Mouse (Mus musculus) limb, embryonic 13.5 days (tissue): Measurements from ENCODE around the gene Exosc9. TPM values are rescaled to one million over a fixed set of nuclear protein-coding genes. Genes with fewer than 3 reads are reported as not detected.
A peak's percentile ranks its signal among the peaks of the same experiment; 100 is the strongest.

ENCODE experiments used
- ATAC-seq: fragments of 200-750 bp; cut with Nextera tagmentation; 2 replicates; pipeline ENCODE4 v1.8.0; 2017; ENCODE audit warnings: low read depth, moderate number of reproducible peaks, moderate TSS enrichment; ENCODE audit not compliant: low FRiP score
- H3K27ac ChIP-seq: fragments of 300-500 bp; sonication (generic); 2 replicates; pipeline ENCODE4 v1.5.1; 2015; ENCODE audit warnings: inconsistent platforms, mild to moderate bottlenecking, moderate library complexity
- H3K27me3 ChIP-seq: fragments of 300-500 bp; sonication (generic); 2 replicates; pipeline ENCODE4 v1.6.1; 2015; ENCODE audit warnings: mild to moderate bottlenecking, inconsistent platforms
- H3K36me3 ChIP-seq: fragments of 300-500 bp; sonication (generic); 2 replicates; pipeline ENCODE4 v1.6.1; 2015; ENCODE audit warnings: inconsistent platforms, mild to moderate bottlenecking, moderate library complexity
- H3K4me1 ChIP-seq: fragments of 300-500 bp; sonication (generic); 2 replicates; pipeline ENCODE4 v1.6.1; 2015; ENCODE audit warnings: inconsistent platforms
- H3K4me2 ChIP-seq: fragments of 300-500 bp; sonication (generic); replicated peaks from 2 replicates; pipeline ENCODE4 v1.6.1; 2015; ENCODE audit warnings: inconsistent platforms, mild to moderate bottlenecking, moderate library complexity
- H3K4me3 ChIP-seq: fragments of 300-500 bp; sonication (generic); 2 replicates; pipeline ENCODE4 v1.5.1; 2015; ENCODE audit warnings: moderate library complexity, mild to moderate bottlenecking, inconsistent platforms
- H3K9ac ChIP-seq: fragments of 300-500 bp; sonication (generic); 2 replicates; pipeline ENCODE4 v1.6.1; 2015; ENCODE audit warnings: mild to moderate bottlenecking, inconsistent platforms
- H3K9me3 ChIP-seq: fragments of 300-500 bp; sonication (generic); 2 replicates; pipeline ENCODE4 v1.6.1; 2016; ENCODE audit warnings: inconsistent platforms
- WGBS: fragments of 180-500 bp; shearing (Covaris S2); methylation state at CpG from one replicate; pipeline ENCODE4 v1.1.7; 2015; 5-methylcytosine and 5-hydroxymethylcytosine counted together
- polyA plus RNA-seq: library from polyadenylated mRNA; unstranded; fragments of >200 nt; fragmentation: Nextera tagmentation; extraction: Ambion mirVana; gene quantifications from 2 replicates; pipeline ENCODE4 v1.2.1, GENCODE M21; 2015

Gene Exosc9
- polyA plus RNA-seq = 67.2 and 69.9 TPM in 2 replicates

- H3K27me3 ChIP-seq = no peaks in the 10 kb centered on the region
- H3K9me3 ChIP-seq = no peaks in the 10 kb centered on the region
- peak within 1 kb of the TSS; percentile 72 for H3K4me3 ChIP-seq
- peak within 1 kb of the TSS; percentile 86 for H3K4me2 ChIP-seq
- peaks cover 35% of the 10 kb centered on the region for H3K36me3 ChIP-seq
- H3K27ac ChIP-seq = 0 out of 2 replicates have a peak within 1 kb of the TSS, but pooled peaks have one; percentile 11
- H3K9ac ChIP-seq = peak within 1 kb of the TSS; percentile 76
- peak; percentile 94 for ATAC-seq
- WGBS = under 1% methylated on average over 39 of the region's 39 CpGs
- H3K4me1 ChIP-seq = peaks cover 9% of the 10 kb centered on the region; the same call in 1 of the 2 replicates
Measured at GRCm38 (mm10) chr3:36552406-36553047, at the start of gene Exosc9. TSS of gene Exosc9 (plus strand) at chr3:36552606.

- H3K4me3 ChIP-seq = no peak overlapping the region
- no peak overlapping the region for H3K27ac ChIP-seq
- H3K9me3 ChIP-seq = no peaks in the 10 kb centered on the region
- no peaks in the 10 kb centered on the region for H3K36me3 ChIP-seq
- no peaks in the 10 kb centered on the region for H3K27me3 ChIP-seq
- no peak for ATAC-seq
- no peak overlapping the region for H3K9ac ChIP-seq
- no peaks in the 10 kb centered on the region for H3K4me1 ChIP-seq
- no peak overlapping the region for H3K4me2 ChIP-seq
- WGBS = 83% methylated on average over 8 of the region's 8 CpGs
Measured at GRCm38 (mm10) chr3:36505306-36505705, 47.1 kb upstream of the Exosc9 start.

DNA sequence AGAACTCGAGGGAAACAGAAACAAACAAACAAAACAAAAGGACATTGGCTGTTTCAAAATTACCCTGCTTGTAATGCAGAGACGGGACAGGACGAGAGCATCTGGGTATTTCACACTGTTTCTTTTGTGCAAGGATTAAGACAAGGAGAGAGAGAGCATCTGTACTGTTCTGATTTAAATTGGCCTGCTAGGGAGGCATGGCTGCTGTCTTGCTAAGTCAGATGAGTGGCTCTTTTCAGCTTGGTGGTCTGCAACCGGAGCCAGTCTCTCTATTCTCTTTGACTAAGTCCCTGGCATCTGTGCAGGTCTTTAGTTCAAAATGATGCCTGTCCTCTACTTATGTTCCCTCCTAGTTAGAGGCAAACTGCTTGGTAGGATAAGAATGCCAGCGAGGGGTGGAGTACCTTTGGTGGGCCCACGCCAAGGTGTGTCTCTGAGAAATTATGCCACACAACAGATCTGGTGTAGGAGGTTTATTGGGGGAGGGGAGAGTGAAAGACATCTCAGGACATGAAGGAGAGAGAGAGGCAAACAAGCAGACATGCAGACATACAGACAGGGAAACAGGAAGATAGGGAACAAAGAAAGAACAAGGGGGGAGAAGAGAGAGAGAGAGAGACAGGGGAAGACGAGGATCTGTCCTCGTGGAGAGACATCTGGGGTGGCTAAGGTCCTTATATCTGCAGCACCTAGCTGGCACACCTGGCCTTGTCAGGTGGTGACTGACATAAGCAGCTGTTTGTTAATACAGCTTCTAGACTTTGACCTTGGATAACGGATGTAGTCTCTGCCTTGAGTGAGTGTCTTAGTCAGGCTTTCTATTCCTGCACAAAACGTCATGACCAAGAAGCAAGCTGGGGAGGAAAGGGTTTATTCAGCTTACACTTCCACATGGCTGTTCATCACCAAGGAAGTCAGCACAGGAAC lies 46.3 kb upstream of the Exosc9 start:
- H3K4me1 ChIP-seq = no peaks in the 10 kb centered on the region
- H3K9ac ChIP-seq = no peak overlapping the region
- no peak overlapping the region for H3K4me3 ChIP-seq
- no peaks in the 10 kb centered on the region for H3K27me3 ChIP-seq
- H3K4me2 ChIP-seq = no peak overlapping the region
- no peaks in the 10 kb centered on the region for H3K36me3 ChIP-seq
- H3K9me3 ChIP-seq = no peaks in the 10 kb centered on the region
- no peak overlapping the region for H3K27ac ChIP-seq
- no peak for ATAC-seq
- WGBS = 72% methylated on average over 10 of the region's 10 CpGs

GRCm38 (mm10) chr3:36511491-36511890 lies 40.9 kb upstream of the Exosc9 start:
- Histone ChIP-seq H3K4me2 (no peak overlapping the region), H3K4me3 (no peak overlapping the region), H3K36me3 (no peaks in the 10 kb centered on the region), H3K9me3 (no peaks in the 10 kb centered on the region), H3K27me3 (0 out of 2 replicates have a peak, but pooled peaks cover under 1% of the 10 kb centered on the region), H3K4me1 (no peaks in the 10 kb centered on the region), H3K27ac (no peak overlapping the region), H3K9ac (no peak overlapping the region)
- ATAC-seq = no peak
- whole genome bisulfite sequencing = 88% methylated on average over 6 of the region's 6 CpGs

DNA sequence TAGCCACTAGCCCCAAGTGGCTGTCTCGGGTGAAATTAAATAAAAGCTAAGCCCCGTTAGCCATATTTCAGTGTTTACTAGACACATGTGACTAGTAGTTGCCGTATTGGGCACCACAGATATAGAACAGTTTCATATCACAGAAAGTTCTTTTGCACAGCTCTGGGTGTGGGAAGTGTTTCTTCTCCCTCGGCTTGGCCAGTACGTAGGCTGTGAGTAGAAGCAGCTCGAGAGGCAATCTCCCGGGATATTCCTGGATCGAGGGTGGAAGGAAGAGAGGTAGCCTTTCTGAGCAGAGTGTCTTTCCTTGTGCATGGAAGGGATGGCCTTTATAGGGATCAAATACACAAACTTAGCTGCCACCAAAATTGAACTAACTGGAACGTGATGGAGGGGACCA lies 36.2 kb upstream of the Exosc9 start:
- Histone ChIP-seq H3K36me3 (no peaks in the 10 kb centered on the region), H3K9me3 (no peaks in the 10 kb centered on the region), H3K4me1 (peaks cover 6% of the 10 kb centered on the region; the same call in 1 of the 2 replicates), H3K4me3 (no peak overlapping the region), H3K9ac (no peak overlapping the region), H3K4me2 (no peak overlapping the region), H3K27ac (no peak overlapping the region), H3K27me3 (peaks cover 29% of the 10 kb centered on the region)
- WGBS = 87% methylated on average over 9 of the region's 9 CpGs
- no peak for ATAC-seq

- no peak for ATAC-seq
- Histone ChIP-seq H3K4me3 (peak within 1 kb of the TSS; percentile 52), H3K36me3 (no peaks in the 10 kb centered on the region), H3K4me1 (peaks cover 10% of the 10 kb centered on the region; the same call in 1 of the 2 replicates), H3K9me3 (no peaks in the 10 kb centered on the region), H3K9ac (peak within 1 kb of the TSS; percentile 65), H3K27me3 (peaks cover 58% of the 10 kb centered on the region), H3K27ac (no peak within 1 kb of the TSS), H3K4me2 (peak within 1 kb of the TSS; percentile 90)
- WGBS = under 1% methylated on average over 51 of the region's 51 CpGs
Measured at GRCm38 (mm10) chr3:36521073-36522060, 31.0 kb upstream of the Exosc9 start, which contains the start of gene Gm11549. TSS of gene Gm11549 (minus strand) at chr3:36521813.

- 10% methylated on average over 4 of the region's 4 CpGs for WGBS
- peaks cover 10% of the 10 kb centered on the region; the same call in 1 of the 2 replicates for H3K4me1 ChIP-seq
- H3K9me3 ChIP-seq = no peaks in the 10 kb centered on the region
- ATAC-seq = no peak
- no peak overlapping the region for H3K27ac ChIP-seq
- H3K36me3 ChIP-seq = no peaks in the 10 kb centered on the region
- H3K4me2 ChIP-seq = no peak overlapping the region
- H3K4me3 ChIP-seq = no peak overlapping the region
- peaks cover 56% of the 10 kb centered on the region for H3K27me3 ChIP-seq
- H3K9ac ChIP-seq = no peak overlapping the region
Measured at GRCm38 (mm10) chr3:36522137-36522536, 30.3 kb upstream of the Exosc9 start.

DNA sequence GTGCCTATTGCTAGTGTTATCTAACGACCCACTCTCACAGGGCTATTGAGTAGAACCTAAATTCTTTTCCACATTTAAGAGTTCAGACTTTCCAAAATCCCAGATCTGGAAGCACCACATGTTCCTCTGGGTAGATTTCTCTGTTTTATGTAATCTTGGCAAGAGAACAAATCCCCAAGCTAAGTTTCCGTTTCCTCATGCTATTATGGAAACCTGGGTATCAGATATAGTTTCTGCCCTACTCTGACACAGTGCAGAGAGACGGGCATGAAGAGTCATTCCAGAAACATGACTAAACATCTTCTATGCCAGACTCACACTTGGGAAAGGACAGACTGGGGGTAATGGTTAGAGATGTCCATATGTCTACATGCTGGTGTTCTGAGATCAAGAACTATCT lies 27.9 kb upstream of the Exosc9 start:
- 71% methylated on average over 3 of the region's 3 CpGs for WGBS

DNA sequence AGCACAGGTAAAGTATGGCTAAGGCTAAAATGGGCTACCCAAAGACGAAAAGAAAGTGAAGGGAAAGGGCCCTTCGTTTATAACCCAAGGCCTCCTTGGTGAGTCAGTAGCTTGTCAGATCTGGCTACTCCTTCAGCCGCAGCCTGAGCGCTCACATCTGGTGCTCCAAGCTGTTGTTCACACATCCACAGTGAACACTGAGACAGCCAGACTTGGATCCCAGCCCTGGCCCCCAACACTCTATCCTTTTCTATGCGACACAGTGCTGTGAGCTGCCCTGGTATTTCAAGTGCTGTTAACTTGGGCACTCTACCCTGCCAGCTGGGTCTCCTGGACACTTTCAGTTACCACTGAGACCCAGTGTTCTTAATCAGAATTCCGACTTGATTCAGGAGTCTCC lies 22.1 kb upstream of the Exosc9 start:
- Histone ChIP-seq H3K4me3 (no peak overlapping the region), H3K27ac (no peak overlapping the region), H3K9me3 (no peaks in the 10 kb centered on the region), H3K9ac (no peak overlapping the region), H3K36me3 (no peaks in the 10 kb centered on the region), H3K4me1 (peaks cover 12% of the 10 kb centered on the region; the same call in 1 of the 2 replicates), H3K27me3 (peaks cover 18% of the 10 kb centered on the region), H3K4me2 (no peak overlapping the region)
- WGBS = 90% methylated on average over 6 of the region's 6 CpGs
- no peak for ATAC-seq

More for the DNA sequence above, 27.9 kb upstream of the Exosc9 start:
- Histone ChIP-seq H3K4me3 (no peak overlapping the region), H3K27ac (no peak overlapping the region), H3K4me1 (peaks cover 10% of the 10 kb centered on the region; the same call in 1 of the 2 replicates), H3K9ac (no peak overlapping the region), H3K27me3 (peaks cover 43% of the 10 kb centered on the region), H3K36me3 (no peaks in the 10 kb centered on the region), H3K9me3 (no peaks in the 10 kb centered on the region), H3K4me2 (no peak overlapping the region)
- ATAC-seq = no peak

- Histone ChIP-seq H3K36me3 (no peaks in the 10 kb centered on the region), H3K27me3 (peaks cover 18% of the 10 kb centered on the region), H3K4me1 (peaks cover 12% of the 10 kb centered on the region; the same call in 1 of the 2 replicates), H3K4me3 (no peak overlapping the region), H3K4me2 (no peak overlapping the region), H3K27ac (no peak overlapping the region), H3K9ac (no peak overlapping the region), H3K9me3 (no peaks in the 10 kb centered on the region)
- WGBS = 84% methylated on average over 5 of the region's 5 CpGs
- ATAC-seq = no peak
Measured at GRCm38 (mm10) chr3:36530781-36531180, 21.6 kb upstream of the Exosc9 start.

- no peak overlapping the region for H3K9ac ChIP-seq
- no peak overlapping the region for H3K4me3 ChIP-seq
- peaks cover 18% of the 10 kb centered on the region for H3K27me3 ChIP-seq
- no peak for ATAC-seq
- 0 out of 2 replicates have a peak overlapping the region, but pooled peaks have one; percentile 68 for H3K4me2 ChIP-seq
- 40% methylated on average over 2 of the region's 2 CpGs for WGBS
- H3K4me1 ChIP-seq = peaks cover 12% of the 10 kb centered on the region; the same call in 1 of the 2 replicates
- H3K27ac ChIP-seq = no peak overlapping the region
- no peaks in the 10 kb centered on the region for H3K36me3 ChIP-seq
- H3K9me3 ChIP-seq = no peaks in the 10 kb centered on the region
Measured at GRCm38 (mm10) chr3:36531242-36531641, 21.2 kb upstream of the Exosc9 start.
